Mouse (Mus musculus) liver, embryonic 14.5 days (tissue): ENCODE measurements around the gene Upk1a.

ENCODE experiments used
- CTCF ChIP-seq: IDR thresholded peaks from 2 replicates; pipeline ENCODE4 v1.5.1; 2016; ENCODE audit warnings: antibody characterized with exemption, low read depth, control low read depth
- EP300 ChIP-seq: IDR thresholded peaks from 2 replicates; pipeline ENCODE4 v1.6.1; 2016; ENCODE audit warnings: antibody characterized with exemption, low read depth

DNA sequence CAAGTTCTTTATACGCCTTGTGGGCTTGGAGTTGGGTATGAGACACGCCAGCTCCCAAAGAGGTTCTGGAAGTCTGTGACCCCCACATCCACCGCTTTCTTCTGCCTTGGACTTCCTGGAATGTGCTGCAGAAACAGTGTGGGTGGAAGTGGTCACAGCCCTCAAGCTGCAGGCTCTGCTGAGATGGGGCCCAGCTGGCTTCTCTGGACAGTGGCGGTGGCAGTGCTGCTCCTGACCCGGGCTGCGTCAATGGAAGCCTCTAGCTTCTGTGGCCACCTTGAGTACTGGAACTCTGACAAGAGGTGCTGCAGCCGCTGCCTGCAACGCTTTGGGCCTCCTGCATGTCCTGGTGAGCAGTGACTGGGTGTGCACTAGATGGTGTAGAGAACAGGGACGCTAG, 46.6 kb downstream of the Upk1a start:
- TF ChIP-seq CTCF (no peak), EP300 (no peak)
